Mouse (Mus musculus) limb, embryonic 13.5 days (tissue): ENCODE measurements around the gene Map3k12. TPM values are rescaled to one million over a fixed set of nuclear protein-coding genes. Genes with fewer than 3 reads are reported as not detected.
A peak's percentile ranks its signal among the peaks of the same experiment; 100 is the strongest.

Experiments
- ATAC-seq: fragments of 200-750 bp; cut with Nextera tagmentation; 2 replicates; pipeline ENCODE4 v1.8.0; 2017; ENCODE audit warnings: low read depth, moderate number of reproducible peaks, moderate TSS enrichment; ENCODE audit not compliant: low FRiP score
- H3K27ac ChIP-seq: fragments of 300-500 bp; sonication (generic); 2 replicates; pipeline ENCODE4 v1.5.1; 2015; ENCODE audit warnings: inconsistent platforms, mild to moderate bottlenecking, moderate library complexity
- H3K27me3 ChIP-seq: fragments of 300-500 bp; sonication (generic); 2 replicates; pipeline ENCODE4 v1.6.1; 2015; ENCODE audit warnings: mild to moderate bottlenecking, inconsistent platforms
- H3K36me3 ChIP-seq: fragments of 300-500 bp; sonication (generic); 2 replicates; pipeline ENCODE4 v1.6.1; 2015; ENCODE audit warnings: inconsistent platforms, mild to moderate bottlenecking, moderate library complexity
- H3K4me1 ChIP-seq: fragments of 300-500 bp; sonication (generic); 2 replicates; pipeline ENCODE4 v1.6.1; 2015; ENCODE audit warnings: inconsistent platforms
- H3K4me2 ChIP-seq: fragments of 300-500 bp; sonication (generic); replicated peaks from 2 replicates; pipeline ENCODE4 v1.6.1; 2015; ENCODE audit warnings: inconsistent platforms, mild to moderate bottlenecking, moderate library complexity
- H3K4me3 ChIP-seq: fragments of 300-500 bp; sonication (generic); 2 replicates; pipeline ENCODE4 v1.5.1; 2015; ENCODE audit warnings: moderate library complexity, mild to moderate bottlenecking, inconsistent platforms
- H3K9ac ChIP-seq: fragments of 300-500 bp; sonication (generic); 2 replicates; pipeline ENCODE4 v1.6.1; 2015; ENCODE audit warnings: mild to moderate bottlenecking, inconsistent platforms
- H3K9me3 ChIP-seq: fragments of 300-500 bp; sonication (generic); 2 replicates; pipeline ENCODE4 v1.6.1; 2016; ENCODE audit warnings: inconsistent platforms
- WGBS: fragments of 180-500 bp; shearing (Covaris S2); methylation state at CpG from one replicate; pipeline ENCODE4 v1.1.7; 2015; 5-methylcytosine and 5-hydroxymethylcytosine counted together
- polyA plus RNA-seq: library from polyadenylated mRNA; unstranded; fragments of >200 nt; fragmentation: Nextera tagmentation; extraction: Ambion mirVana; gene quantifications from 2 replicates; pipeline ENCODE4 v1.2.1, GENCODE M21; 2015

The Map3k12 gene
- polyA plus RNA-seq, 1 experiment from 2014 or later = 24.5 TPM

DNA sequence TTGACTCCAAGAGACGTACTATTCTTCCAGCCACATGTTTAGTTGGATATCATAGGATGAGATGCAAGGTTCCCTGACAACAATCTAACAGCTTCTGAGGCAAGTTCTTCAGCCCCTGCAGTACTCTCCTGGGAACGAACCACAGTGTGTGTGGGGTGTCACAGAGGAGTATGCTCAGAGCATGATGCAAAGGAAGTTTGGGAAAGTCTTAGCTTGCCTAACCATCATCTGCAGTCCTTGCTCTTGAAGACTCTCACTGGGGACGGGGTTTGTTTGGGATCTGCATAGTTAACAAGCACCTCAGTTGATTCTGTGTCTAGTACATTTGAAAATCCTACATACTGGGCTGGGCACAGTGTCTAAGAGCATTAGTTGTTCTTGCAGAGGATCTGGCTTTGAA lies 8.5 kb downstream of the Map3k12 start:
- no peak for ATAC-seq
- Histone ChIP-seq H3K27ac (no peak overlapping the region), H3K36me3 (peaks cover 37% of the 10 kb centered on the region), H3K9me3 (no peaks in the 10 kb centered on the region), H3K4me3 (no peak overlapping the region), H3K27me3 (no peaks in the 10 kb centered on the region), H3K4me1 (peaks cover 41% of the 10 kb centered on the region), H3K9ac (no peak overlapping the region), H3K4me2 (no peak overlapping the region)
- WGBS = 87% methylated on average over 3 of the region's 3 CpGs

DNA sequence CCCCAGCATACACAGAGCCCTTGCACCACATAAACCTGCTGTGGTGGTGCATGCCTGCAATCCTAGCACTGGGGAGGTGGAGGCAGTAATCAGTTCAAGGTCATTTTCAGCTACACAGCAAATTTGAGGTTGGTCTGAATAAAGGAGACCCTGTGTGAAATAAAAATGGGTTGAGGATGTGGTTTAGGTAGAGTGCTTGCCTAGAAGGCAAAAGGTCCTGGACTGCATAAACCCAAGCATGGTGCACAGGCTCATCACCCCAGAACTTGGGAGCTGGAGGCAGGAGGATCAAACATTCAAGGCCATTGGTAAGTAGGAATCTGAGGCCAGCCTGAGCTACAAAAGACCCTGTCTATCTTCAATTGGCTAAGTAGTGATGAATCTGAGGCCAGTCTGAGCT lies 9.3 kb downstream of the Map3k12 start:
- Histone ChIP-seq H3K4me3 (no peak overlapping the region), H3K9ac (no peak overlapping the region), H3K9me3 (no peaks in the 10 kb centered on the region), H3K36me3 (peaks cover 45% of the 10 kb centered on the region), H3K4me2 (no peak overlapping the region), H3K4me1 (peaks cover 36% of the 10 kb centered on the region), H3K27me3 (no peaks in the 10 kb centered on the region), H3K27ac (no peak overlapping the region)
- no peak for ATAC-seq

GRCm38 (mm10) chr15:102506864-102507263 lies 10.0 kb downstream of the Map3k12 start:
- Histone ChIP-seq H3K4me1 (peaks cover 29% of the 10 kb centered on the region), H3K27ac (no peak overlapping the region), H3K9ac (no peak overlapping the region), H3K4me3 (no peak overlapping the region), H3K27me3 (no peaks in the 10 kb centered on the region), H3K36me3 (peaks cover 52% of the 10 kb centered on the region), H3K4me2 (no peak overlapping the region), H3K9me3 (no peaks in the 10 kb centered on the region)
- ATAC-seq = no peak
- 85% methylated on average over 1 of the region's 1 CpGs for WGBS

- Histone ChIP-seq H3K27me3 (no peaks in the 10 kb centered on the region), H3K27ac (no peak overlapping the region), H3K4me3 (no peak overlapping the region), H3K9me3 (no peaks in the 10 kb centered on the region), H3K4me1 (peaks cover 25% of the 10 kb centered on the region), H3K9ac (no peak overlapping the region), H3K36me3 (peaks cover 56% of the 10 kb centered on the region), H3K4me2 (no peak overlapping the region)
- 58% methylated on average over 2 of the region's 2 CpGs for WGBS
- no peak for ATAC-seq
Observed at GRCm38 (mm10) chr15:102506464-102506830, 10.4 kb downstream of the Map3k12 start.

DNA sequence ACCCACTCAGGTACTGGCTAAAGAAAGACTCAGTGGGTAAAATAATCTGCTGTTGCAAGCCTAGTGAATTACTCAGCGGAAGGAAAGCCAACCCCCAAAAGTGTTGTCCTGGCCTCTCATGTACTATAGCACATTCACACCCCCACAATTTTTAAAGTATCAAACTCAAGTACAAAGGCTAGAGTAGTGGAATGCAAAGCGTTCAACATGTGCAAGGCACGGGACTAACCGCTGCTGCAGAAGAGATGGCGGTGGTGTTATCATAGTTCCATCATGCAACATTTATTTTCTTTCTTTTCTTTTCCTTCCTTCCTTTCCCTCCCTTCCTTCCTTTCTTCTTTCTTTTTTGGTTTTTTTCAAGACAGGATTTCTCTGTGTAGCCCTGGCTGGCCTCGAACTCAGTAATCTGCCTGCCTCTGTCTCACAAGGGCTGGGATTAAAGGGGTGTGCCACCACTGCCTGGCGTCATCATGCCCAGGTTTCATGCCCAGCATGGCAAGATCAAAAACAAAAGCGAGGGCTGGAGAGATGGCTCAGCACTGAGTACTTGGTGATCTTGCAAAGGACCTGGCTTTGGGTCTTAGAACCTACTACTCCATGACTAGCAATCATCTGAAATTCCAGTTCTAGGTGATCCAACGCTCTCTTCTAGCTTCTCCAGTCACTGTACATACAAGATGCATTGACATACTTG lies 10.9 kb downstream of the Map3k12 start:
- WGBS = 86% methylated on average over 9 of the region's 9 CpGs
- Histone ChIP-seq H3K9me3 (no peaks in the 10 kb centered on the region), H3K4me1 (peaks cover 20% of the 10 kb centered on the region), H3K27me3 (no peaks in the 10 kb centered on the region), H3K36me3 (peaks cover 61% of the 10 kb centered on the region), H3K27ac (no peak overlapping the region), H3K4me2 (no peak overlapping the region), H3K4me3 (no peak overlapping the region), H3K9ac (no peak overlapping the region)
- no peak for ATAC-seq

DNA sequence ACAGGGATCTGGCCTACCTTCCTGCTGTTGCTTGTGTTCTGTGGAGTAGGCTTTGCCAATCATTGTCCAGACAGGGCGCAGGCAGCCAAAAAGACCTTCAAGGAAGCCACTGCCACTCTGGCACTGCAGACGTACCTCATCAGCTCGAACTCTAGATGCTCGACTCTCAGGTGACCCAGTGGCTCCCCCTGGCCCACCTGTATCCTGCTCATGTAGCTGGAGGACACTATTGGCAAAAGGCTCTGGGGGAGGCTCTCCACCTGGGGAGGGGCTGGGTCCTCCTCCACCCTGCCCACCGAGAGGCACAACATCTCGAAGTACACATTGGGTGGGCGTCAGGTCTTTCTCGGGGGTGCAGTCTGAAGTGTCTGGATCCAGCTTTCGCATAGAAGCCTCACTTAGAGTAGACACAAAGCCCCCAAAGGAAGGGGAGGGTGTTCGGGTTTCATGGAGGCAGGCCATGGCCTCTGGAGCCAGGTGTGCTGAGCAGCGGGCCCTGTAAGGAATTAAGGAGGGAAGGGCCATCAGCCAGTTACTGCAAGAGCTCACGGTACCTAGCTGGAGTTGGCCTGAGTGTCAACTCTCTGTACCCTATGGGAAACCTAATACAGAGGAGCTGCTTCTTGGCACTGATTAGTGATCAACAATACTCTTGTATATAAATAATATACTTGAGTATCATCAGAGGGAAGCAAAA lies 11.6 kb downstream of the Map3k12 start:
- Histone ChIP-seq H3K9me3 (no peaks in the 10 kb centered on the region), H3K4me3 (no peak overlapping the region), H3K27me3 (no peaks in the 10 kb centered on the region), H3K9ac (no peak overlapping the region), H3K36me3 (peaks cover 68% of the 10 kb centered on the region), H3K4me1 (peaks cover 16% of the 10 kb centered on the region), H3K4me2 (no peak overlapping the region), H3K27ac (no peak overlapping the region)
- 69% methylated on average over 12 of the region's 12 CpGs for WGBS
- no peak for ATAC-seq

- H3K36me3 ChIP-seq = peaks cover 78% of the 10 kb centered on the region
- WGBS = 86% methylated on average over 9 of the region's 9 CpGs
- ATAC-seq = no peak
Observed at GRCm38 (mm10) chr15:102503924-102504782, 12.7 kb downstream of the Map3k12 start.

DNA sequence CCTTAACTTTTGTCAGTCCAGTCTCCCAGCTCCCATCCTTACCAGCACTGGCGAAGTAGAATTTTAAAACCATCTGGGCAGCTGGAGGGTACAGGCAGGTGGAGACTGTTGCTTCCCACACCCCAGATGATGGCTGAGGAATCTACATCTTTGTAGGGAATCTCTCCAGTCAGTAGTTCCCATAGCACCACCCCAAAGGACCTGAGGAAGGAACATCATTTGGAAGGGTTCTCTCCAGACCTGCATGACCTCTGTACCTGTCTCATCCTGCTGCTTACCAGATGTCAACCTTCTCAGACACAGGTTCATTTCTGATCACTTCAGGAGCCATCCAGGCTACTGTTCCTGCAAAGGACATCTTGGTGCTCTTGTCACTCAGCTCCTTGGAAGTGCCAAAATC lies 13.4 kb downstream of the Map3k12 start, which contains the start of gene Gm10337:
Gene Gm10337, plus strand, starts transcription at position 276 of the 400 bp plus-strand sequence.
- peaks cover 77% of the 10 kb centered on the region for H3K36me3 ChIP-seq
- 92% methylated on average over 1 of the region's 1 CpGs for WGBS
- 0 out of 2 replicates have a peak within 1 kb of the TSS, but pooled peaks have one; percentile 6 for H3K27ac ChIP-seq

More at GRCm38 (mm10) chr15:102503924-102504782, 12.7 kb downstream of the Map3k12 start:
- H3K27ac ChIP-seq = 0 out of 2 replicates have a peak overlapping the region, but pooled peaks have one; percentile 6
- no peaks in the 10 kb centered on the region for H3K27me3 ChIP-seq
- no peak overlapping the region for H3K4me2 ChIP-seq
- H3K9ac ChIP-seq = no peak overlapping the region
- H3K4me3 ChIP-seq = no peak overlapping the region
- no peaks in the 10 kb centered on the region for H3K9me3 ChIP-seq
- H3K4me1 ChIP-seq = peaks cover 5% of the 10 kb centered on the region

DNA sequence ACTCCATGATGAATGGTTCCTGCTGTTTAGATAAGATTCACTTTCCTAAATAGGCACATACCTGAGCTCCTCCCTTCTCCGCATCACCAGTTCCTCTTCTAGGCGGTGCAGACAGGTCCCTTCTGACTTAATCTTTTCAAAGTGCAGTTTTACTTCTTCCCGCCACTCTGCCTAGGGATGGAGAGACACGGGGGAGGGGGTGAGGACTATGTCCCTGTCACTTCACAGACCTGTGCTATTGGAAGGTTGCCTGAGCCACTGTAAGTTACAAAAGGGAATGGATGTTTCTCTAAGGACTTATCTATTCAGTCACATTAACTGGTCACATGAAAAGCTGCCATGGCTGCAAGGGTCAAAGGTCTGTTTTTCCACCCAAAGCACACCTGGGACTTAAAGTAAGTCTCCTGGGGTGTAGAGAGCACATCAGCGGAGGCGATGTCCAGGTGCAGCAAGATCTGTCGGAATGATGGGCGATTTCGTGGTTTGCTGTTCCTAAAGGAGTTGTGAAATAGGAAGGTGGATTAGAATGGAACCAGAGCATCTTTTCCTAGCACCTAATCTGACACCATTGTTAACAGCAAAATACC lies 14.5 kb downstream of the Map3k12 start:
- Histone ChIP-seq H3K9me3 (no peaks in the 10 kb centered on the region), H3K9ac (no peak overlapping the region), H3K4me3 (no peak overlapping the region), H3K36me3 (peaks cover 85% of the 10 kb centered on the region), H3K4me2 (no peak overlapping the region), H3K27me3 (no peaks in the 10 kb centered on the region), H3K27ac (no peak overlapping the region), H3K4me1 (peaks cover 3% of the 10 kb centered on the region; the same call in 1 of the 2 replicates)
- no peak for ATAC-seq
- 81% methylated on average over 9 of the region's 9 CpGs for WGBS

More for the DNA sequence above, 13.4 kb downstream of the Map3k12 start, which contains the start of gene Gm10337:
- Histone ChIP-seq H3K9ac (no peak within 1 kb of the TSS), H3K27me3 (no peaks in the 10 kb centered on the region), H3K9me3 (no peaks in the 10 kb centered on the region), H3K4me3 (no peak within 1 kb of the TSS), H3K4me2 (no peak within 1 kb of the TSS), H3K4me1 (peaks cover 3% of the 10 kb centered on the region; the same call in 1 of the 2 replicates)
- ATAC-seq = no peak

- ATAC-seq = no peak
- WGBS = 87% methylated on average over 19 of the region's 19 CpGs
- no peaks in the 10 kb centered on the region for H3K9me3 ChIP-seq
- H3K4me1 ChIP-seq = peaks cover 3% of the 10 kb centered on the region; the same call in 1 of the 2 replicates
- H3K36me3 ChIP-seq = peaks cover 93% of the 10 kb centered on the region
- H3K4me2 ChIP-seq = no peak overlapping the region
- no peak overlapping the region for H3K9ac ChIP-seq
- no peak overlapping the region for H3K4me3 ChIP-seq
- H3K27me3 ChIP-seq = no peaks in the 10 kb centered on the region
- no peak overlapping the region for H3K27ac ChIP-seq
Observed at GRCm38 (mm10) chr15:102501084-102501814, 15.6 kb downstream of the Map3k12 start.

GRCm38 (mm10) chr15:102500479-102500878 lies 16.4 kb downstream of the Map3k12 start:
- H3K9me3 ChIP-seq = no peaks in the 10 kb centered on the region
- no peak overlapping the region for H3K4me3 ChIP-seq
- H3K9ac ChIP-seq = no peak overlapping the region
- ATAC-seq = no peak
- no peak overlapping the region for H3K27ac ChIP-seq
- WGBS = 87% methylated on average over 5 of the region's 5 CpGs
- no peaks in the 10 kb centered on the region for H3K27me3 ChIP-seq
- peaks cover 96% of the 10 kb centered on the region for H3K36me3 ChIP-seq
- H3K4me2 ChIP-seq = no peak overlapping the region
- peaks cover 3% of the 10 kb centered on the region; the same call in 1 of the 2 replicates for H3K4me1 ChIP-seq
